Mouse (Mus musculus): ENCODE data around the gene Fermt3.

Fermt3 gene

DNA sequence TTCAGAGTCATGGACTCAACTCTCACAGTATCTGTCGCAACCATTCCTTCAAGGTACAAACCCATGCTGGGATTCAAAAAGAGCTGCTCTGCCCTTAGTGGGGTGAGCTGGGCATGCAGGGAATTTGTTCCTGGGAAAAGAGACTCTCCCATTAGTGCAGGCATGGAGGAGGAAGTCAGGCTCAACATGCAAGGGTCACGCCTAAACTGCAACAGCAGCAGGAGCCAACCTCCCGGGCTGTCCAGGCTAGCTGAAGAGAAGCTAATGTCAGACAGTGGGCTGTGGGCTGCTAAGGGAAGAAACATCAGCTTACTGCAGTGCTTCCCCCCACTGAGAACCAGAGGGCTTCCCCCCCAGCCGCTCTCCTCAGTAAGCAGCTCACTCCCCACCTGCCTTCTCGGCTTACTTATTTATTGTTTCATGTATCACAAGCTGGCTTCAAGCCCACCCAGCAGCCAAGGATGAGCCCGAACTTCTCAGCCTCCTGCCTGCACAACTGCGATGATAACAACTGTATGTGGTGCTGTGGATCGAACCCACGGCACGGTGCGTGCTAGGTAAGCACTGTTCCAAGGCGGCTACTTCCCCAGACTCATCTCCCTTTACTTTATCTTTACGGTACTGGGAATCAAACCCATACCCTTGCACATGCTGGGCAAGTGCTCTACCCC lies 46.9 kb downstream of the Fermt3 start:
- DNase-seq (ENCODE audit: low spot score in 2 of 2), result no peak

DNA sequence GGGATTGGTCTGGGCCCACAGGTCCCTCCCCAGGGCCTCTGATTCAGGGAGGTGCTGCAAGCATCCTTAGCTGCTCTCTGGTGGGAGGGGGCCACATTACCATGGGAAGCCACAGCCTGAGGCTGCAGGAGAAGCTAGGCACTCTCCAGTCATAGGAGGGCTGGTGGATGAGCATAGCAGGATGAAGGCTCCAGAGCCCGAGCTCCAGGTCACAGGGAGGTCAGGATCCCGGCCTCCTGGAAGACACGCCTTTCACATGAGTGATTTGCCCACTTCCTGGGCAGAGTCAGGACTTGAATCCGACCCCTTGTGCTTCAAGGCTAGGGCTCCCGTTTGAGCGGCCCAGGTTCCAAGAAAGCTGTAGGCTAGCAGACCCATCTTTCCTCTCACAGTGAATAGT lies 47.6 kb downstream of the Fermt3 start:
- no peak for DNase-seq (ENCODE audit: low spot score in 2 of 2)

DNA sequence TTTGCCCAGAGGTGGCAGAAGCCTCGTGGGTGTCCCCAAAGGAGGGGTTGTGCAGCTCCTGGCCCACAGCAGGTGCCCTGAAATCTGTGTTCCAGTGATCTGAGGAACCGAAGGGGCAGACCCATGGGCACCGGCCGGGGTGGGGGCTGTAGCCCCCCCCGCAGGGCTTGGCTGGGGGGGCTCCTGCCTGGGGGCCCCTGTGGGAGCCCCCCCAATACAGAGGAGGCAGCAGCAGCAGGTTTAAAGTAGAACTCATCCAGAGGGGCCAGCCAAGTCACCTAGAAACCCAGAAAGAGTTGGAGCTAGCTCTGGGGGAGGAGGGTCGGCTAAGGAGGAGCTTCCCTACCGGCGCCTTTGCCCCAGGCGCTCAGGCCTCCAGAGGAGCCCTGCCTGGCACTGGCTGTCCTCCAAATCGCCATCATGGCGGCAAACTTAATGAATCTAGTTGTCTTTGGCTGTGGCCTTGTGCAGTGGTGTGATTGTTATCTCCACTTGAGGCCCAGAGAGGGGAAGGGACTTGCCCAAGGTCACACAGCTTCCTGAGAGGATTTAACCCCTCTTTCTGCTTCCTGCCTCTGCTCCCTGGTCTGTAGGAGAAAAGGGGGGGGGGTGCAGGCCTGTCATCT lies 48.7 kb downstream of the Fermt3 start:
- no peak for DNase-seq (ENCODE audit: low spot score in 2 of 2)

DNA sequence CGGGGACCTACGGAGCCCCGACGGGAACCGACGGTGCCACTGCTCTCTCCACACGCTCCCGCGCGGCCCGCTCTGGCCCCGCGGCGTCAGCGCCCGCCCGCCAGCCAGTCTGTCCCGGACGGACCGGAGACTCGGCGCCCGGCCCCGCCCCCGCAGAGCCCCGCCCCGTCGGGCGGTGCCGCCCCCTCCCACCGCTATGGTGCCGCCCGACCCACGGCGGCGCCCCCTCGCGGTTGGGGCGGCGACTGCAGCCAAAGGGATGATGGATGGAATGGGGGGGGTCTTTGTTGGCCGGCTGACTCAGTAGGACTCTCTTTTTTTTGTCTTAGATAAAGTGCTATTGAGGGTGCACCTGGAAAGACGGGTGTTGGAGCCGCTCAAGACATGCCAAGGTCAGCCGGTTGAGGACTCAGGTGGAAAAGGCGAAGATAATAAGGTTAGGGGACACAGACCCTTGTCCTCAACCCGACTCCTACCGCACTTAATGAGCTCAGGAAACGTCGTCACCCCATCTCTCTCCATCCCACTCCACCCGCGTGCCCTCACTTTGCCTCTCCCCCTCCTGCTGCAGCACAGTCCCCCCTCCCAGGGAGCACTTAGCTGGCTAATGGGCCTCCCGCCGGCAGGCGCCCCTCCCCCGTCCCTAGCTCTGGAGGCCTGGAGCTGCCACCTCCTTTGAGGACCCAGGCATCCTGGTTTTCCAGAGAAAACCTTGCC lies 49.4 kb downstream of the Fermt3 start:
- DNase-seq (ENCODE audit: low spot score in 2 of 2), result peak in 1 of 2 experiments; percentile 74

DNA sequence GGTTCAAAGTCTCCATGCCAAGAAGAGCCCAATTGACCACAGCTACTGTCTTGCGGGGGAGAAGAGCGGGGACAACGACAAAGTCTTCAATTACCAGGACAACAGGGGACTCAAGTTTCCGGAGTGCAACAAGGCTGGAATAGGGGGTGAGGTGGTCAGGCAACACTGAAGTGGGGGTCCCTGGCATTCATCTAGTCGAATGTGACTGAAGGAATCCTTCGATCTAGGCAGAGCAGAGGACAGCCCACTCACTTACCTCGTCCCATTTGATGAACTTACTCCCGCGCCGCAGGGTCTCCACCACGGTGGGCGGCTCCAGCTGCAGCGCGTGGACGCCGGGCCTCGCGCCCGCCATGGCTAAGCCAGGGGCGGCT lies 50.0 kb downstream of the Fermt3 start:
- no peak for DNase-seq (ENCODE audit: low spot score in 2 of 2)

DNA sequence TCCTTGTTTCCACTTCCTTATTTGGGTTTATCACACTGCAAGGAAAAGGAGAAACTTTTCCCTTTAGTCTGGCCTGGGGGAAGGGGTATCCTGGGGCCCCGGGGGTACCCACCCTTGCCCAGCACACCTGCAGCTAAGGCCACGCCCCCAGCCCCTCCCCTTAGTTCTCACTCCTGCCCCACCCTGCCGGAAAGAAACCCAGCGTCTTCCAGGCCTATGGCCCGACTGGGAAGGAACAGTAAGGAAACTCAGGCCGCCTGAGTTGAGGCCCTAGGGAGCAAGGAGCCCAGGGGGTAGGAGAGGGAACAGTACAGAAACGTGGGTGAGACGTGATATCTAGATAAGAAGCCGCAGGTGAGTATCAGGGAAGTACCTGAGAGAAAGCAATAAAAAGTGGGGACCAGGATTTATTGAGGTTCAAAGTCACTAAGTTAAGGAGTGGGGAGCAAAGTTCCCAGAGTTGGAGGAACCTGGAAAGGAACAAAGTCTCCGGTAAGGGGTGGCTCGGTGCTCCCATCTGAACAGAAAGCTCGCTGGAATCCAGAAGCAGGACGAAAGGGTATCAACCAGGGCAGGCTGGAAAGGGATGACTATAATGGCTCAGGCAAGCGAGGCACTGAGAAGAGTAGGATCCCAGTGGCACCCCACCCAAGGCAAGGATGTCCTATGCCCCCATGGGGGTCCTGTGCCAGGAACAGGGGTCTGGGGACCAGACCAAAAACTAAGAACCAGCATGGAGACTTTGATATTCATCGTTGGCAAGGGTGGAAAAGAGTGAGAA lies 50.6 kb downstream of the Fermt3 start:
- DNase-seq (ENCODE audit: low spot score in 2 of 2), result no peak

DNA sequence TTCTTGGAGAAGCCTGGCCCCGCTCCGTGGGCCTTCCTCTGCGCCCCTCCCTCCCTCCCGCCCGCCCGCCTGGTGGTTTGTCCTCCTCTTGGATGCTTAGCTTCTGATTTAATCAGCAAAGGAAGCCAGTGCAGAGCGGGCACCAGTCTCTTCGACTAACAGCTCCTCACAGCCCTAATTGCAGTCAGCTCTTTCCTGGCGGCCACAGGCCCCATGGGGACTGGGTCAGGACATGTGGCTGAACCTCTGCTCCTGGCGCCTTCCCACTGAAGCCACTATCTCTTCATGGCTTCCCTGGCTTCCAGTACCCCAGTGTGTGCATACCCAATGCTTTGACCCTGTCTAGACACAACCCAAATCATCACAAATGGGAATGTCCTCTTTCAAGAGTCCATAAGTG lies 62.8 kb downstream of the Fermt3 start:
- no peak for DNase-seq (ENCODE audit: low spot score in 2 of 2)

DNA sequence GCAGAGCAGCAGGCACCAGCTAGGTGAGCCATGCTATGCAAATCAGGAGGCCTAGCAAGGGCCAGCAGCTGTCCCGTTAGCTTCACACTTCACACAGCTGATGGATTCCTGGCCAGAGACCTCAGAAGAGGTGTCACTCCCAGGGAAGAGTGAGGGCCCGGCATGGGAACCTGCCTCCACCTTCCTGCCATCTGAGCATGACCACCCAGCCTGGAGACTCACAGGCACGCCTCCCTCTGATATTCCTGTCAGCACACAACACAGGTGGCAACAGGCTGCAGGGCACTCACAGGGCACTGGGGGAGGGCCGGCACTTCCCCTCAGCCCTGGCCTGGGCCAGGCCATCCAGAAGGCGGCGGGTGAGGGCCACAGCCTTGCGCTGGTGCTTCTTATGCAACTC lies 63.8 kb downstream of the Fermt3 start:
- no peak for DNase-seq (ENCODE audit: low spot score in 2 of 2)

DNA sequence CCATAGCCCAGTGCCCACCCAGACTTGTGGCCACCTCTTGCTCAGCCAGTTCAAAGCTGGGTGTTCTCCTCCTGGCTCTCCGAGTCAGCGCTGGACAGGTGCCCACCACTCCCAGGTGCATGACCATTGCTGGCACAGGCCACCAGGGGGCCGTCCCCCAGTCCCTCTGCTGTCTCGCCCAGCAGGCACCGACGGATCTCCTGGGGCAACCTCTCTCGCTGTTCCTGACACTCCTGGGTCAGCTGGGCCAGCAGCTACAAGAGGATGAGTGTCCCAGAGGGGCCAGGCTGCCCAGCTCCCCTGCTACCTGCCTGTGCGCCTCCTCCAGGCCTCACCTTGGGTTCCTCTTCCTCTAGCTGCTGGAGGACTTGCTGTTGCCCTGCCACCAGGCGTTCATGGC lies 65.2 kb downstream of the Fermt3 start:
- DNase-seq (ENCODE audit: low spot score in 2 of 2), result peak in 1 of 2 experiments; percentile 35

DNA sequence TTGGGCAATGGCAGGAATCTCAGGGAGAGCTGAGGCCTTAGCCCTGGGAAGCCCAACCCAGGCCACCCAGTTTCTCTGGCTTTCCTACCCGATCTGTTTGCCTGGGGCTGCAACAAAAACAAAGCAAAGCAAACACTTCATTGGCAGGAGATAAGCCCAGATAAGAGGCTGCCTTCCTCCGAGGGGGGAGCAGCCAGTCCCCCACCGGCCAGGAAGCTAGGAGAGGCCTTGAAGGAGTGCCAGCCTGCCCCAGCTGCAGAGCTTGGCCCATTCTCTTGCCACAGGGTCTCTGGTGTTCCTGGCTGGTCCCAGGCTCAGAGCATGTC lies 66.6 kb downstream of the Fermt3 start:
- peak in 1 of 2 experiments; percentile 34 for DNase-seq (ENCODE audit: low spot score in 2 of 2)

DNA sequence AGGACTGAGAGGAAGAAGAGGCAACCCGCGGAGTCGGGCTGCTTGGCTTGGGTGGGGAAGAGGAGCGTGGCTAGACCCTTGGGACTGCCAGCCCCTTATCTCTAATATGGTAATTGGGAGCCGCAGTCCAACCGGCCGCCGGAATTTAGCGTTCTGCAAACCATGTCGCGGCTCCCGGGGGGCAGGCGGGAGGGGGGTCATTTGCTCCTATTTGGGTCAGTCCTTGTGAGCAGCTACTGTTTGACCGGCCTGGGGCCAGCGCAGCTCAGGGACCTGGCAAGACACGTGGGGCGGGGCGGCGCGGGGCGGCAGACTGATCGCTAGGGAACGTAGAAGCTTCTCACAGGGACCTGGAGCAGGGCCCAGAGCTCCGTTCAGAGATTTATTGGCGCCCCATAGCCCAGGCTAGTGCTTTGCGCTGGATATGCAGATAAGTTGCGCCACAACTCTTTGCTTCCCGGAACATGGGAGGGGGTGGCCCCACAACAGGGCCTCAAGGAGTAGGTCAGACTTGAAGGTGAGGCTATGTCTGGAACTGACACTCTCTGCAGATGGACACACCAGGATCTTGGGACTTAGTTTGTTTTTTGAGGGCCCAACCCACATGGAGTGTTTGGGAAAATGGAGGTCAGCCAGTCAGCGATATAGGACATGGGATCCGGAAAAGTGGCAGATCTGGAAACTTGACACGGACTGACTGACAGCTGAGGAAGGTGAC lies 67.1 kb downstream of the Fermt3 start:
- peak; percentile 32 to 44 for DNase-seq (ENCODE audit: low spot score in 2 of 2)

DNA sequence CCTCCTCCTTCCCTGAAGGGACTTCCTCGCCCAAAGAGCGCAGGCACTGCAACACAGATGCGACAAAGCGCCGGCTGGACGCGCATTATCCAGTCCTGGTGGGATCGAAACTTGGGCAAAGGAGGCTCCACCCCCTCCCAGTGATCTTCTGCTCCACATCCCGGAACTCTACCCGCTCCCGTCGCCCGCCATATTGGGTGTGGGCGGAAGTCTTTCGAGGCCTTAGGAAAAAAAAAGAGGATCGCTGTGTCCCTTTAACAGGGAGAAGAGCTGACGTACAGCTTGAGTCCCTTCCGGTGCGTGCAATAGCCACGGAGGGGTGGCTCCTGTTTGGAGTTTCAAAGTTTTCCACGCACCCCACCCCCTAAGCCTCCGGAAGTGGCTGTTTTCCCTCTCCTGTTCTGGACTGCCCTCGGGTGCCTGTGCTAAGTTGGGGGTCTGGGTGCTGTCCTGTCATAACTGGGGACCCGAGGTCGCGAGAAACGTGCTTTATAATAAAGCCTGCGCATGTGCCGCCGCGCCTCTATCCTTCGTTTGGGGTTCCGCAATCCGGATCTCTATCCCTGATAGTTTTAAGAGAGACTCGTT lies 67.8 kb downstream of the Fermt3 start:
- peak; percentile 66 to 73 for DNase-seq (ENCODE audit: low spot score in 2 of 2)

DNA sequence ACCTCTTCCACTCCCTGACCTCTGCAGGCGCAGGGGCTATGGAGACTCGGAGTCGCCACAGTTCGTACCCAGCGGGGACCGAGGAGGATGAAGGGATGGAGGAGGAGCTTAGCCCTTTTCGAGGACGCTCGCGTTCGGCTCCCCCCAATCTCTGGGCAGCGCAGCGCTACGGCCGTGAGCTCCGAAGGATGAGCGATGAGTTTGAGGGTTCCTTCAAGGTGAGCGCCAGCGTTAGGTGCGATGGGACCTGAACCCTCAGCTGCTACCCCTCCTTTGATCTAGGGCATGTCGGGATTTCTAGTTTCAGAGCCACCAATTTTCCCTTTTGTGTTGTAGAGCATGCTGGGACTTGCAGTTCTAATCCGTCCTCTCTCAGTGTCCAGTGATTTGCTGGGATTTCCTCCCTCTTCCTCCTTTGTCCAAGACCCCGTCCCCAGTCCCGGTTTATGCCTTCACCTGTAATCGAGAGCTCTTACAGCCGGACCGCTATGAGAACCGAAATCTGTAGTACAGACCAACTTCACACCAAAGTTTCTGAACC lies 68.6 kb downstream of the Fermt3 start:
- DNase-seq (ENCODE audit: low spot score in 2 of 2), result peak; percentile 29 to 33

DNA sequence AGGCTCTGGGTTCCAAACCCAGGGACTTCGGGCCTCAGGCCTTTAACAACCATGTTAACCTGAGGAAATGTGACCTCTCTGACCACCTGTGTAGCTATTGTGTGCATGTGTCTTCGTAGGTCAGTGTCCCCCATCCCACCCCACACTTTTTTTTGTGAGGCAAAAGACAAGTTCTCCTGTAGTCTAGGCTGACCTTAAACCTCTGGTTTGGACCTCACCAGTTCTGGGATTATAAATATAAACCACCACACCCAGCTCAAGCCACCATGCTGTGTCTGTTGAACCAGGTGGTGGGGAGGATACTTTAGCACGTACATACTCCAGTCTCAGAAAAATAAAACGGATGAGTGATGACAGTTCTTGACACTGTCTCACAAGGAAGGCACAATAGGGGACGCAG lies 69.3 kb downstream of the Fermt3 start:
- no peak for DNase-seq (ENCODE audit: low spot score in 2 of 2)

DNA sequence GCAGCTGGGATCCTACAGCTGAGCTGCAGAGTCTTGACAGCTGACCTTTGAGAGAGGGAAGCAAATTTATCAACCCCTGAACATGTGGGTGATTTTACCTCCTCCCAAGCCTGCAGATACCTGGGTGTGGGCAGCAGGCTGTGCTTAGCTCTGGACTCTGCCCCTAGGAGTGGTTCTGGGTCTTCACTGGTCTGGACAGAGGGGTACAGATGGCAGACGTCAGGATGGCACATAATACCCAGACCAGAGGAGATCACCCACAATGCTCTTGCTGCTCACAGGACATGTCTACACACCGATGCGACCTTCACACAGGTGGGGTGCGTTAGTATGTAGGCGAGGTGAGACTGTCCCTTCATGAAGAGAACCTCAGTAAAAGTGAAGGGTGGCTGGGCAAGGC lies 69.7 kb downstream of the Fermt3 start:
- no peak for DNase-seq (ENCODE audit: low spot score in 2 of 2)

Data from thymus, postnatal 10 days (tissue).